Mouse (Mus musculus) frontal cortex, postnatal 36 days (tissue): Measurements from ENCODE around the gene Zfand6.

Experiments
- DNase-seq, 2 experiments: peaks; one replicate each; pipeline ENCODE4 v3.0.0; 2022; ENCODE audit warnings: low spot score in 2 of 2

Gene Zfand6

DNA sequence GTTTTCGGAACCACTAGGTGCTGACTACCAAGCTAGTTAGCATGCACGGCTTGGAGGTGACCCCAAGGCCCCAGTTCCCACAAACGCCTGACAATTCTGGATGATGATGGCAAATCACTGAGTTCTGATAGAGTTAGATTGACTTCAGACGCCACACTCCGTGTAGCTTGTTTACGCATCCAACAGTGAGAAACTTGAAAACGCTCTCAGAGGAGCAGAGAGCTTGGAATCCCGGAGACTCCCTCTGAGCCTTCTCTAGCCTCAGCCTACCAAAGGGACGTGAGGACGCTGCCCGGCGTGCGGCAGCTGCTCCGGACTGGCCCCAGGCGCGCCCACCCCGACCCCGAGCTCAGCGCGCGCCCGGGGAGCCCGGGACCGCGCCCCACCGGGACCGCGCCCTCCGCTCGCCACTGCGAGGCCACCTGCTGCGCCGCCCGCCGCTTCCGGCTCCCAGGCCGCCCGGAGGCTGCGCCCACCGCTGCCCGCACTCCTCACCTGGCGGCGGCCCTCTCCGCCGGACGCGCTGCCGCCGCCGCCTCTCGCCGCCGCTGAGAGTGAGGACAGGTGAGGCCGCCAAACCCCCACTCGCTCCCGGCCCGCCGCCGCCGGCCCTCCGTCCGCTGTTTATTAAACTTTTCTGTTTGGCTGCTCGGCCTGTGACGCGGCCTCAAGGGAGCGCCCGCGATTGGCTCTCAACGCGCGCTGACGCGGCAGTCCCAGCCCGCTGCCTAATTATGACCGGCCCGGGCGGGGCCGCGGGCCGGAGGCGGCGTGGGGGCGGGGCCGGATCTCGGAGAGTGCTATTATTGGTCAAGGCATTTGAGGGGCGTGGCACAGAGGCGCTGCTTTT, at the start of gene Zfand6:
TSS of gene Zfand6 (minus strand) at position 709 of the 850 bp plus-strand sequence.
- peak; percentile 98 to 99 for DNase-seq

DNA sequence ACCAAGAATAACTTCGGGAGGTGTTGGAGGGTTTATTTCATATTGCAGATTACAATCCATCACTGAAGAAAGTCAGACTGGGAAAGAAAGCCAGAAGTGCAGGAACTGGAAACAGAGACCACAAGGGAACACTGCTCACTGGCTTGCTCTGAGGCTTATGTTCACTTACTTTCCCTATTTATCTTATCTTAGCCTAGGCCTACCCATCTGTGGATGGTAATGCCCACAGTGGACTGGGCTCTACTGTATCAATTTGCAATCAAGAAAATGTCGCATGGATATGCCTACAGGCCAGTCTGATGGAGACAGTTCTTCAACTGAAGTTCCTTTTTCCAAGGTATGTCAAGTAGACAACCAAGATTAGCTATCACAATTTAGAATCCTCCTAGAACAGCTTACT, 47.0 kb upstream of the Zfand6 start:
- DNase-seq: no peak

DNA sequence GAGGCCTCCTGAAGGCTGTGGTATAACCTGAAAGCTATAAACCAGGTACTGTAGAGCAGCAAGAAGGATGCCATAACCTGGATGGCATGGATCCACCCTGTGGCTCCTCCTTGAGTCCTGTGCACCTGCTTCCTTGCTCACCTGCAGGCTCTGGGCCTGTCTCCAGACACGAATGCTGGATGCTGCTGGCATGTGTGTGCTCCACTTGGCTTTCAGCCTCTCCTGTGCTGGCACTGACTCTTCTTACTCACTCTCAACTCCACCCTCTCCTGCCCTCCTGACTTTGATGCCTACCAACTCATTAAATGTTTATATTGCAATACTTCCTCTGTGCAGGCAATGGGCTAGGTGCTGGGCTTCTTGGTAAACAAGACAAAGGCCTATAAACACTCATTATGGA, 43.3 kb upstream of the Zfand6 start:
- no peak for DNase-seq

DNA sequence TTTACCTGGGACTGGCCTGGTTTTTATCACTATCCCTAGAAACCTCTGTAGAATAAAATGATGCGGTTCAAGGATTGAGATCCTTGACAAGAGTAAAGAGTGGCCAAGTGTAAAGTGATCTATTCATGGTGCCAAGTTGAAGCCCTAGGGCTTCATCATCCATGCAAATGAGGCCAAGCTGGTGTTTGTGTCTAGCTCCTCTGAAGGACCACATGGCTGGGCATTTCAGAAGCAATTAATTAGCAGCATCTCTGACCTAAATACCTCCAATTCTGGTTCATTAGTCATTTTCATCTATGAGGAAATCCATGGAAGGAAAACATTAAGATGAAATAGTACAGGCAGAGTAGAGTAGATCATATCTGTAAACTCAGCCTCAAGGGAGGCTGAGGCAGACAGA, 42.3 kb upstream of the Zfand6 start:
- no peak for DNase-seq

DNA sequence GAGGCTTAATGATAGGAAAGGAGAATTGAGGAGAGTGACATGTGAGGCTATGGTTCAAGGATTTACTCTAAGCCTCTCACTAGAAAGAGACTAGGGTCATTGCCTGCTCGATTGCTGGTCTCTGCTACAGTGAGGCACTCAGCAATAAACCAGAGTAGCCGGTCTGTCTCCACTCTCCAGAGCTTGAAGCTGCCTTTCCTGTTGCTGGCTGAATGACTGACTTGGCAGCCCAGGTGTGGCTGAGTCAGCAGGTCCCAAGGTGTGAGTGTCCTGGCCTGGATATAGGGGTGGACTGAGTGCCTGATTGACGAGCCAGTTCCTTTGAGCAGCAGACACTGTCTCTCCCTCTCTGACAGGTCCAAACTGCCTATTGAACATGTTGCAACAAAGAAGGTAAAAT, 41.3 kb upstream of the Zfand6 start:
- DNase-seq: no peak

DNA sequence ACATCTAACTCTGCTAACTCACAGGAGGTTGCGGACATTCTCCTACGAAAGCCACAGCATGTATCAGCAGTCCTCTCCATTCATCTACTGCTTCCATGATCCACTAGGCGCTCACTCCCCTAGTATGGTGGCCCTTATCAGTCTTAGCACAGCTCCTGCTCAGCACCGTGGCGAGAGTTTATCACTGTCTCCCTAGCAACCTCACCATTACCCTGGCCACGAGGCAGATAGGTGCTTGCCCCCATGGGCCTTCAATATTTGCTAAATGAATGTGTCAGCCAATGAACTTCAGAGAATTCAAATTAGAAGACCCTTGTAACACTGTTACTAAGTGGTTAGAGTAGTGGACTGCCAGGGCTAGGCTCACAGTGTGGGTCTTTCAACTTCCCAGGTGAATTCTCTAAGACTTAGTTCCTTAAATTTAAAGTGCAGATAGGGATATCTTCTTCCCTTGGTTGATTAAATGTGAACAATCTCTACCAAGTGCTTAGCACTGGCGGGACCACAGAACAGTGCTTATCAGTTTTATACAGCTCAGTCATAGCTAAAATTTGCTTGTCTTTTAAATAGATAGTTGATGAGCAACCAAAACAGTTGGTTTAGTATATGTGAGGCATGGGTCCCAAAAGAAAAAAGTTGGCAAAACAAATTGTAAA, 33.2 kb upstream of the Zfand6 start:
- no peak for DNase-seq

DNA sequence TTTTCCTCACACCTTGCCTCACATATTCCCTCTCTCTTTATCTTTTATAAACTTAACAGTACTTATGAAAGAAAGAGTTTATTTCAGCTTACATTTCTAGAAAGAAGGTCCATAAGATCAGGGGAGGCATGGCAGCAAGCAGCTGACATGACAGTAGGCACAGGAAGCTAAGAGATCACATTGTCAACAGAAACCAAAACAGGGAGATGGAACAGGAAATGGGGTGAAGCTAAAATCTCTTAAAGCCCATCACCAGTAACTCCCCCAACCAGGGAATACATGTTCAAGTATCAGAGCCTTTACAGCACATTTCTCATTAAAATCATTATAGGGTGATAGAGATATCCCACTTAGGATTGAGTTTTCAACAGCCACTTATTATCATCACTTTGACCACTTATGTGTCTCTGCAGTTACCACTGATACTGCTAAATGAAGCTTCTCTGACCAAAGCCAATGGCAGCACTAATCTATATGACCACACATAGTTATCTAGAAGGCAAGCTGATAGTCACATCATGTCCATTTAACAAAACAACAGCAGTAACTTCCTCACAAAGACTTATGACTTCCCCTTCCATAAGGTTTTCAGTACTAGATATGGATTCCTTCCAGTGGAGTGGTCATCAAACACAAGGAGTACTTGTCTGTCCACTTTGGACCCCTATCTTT, 20.7 kb upstream of the Zfand6 start:
- no peak for DNase-seq

DNA sequence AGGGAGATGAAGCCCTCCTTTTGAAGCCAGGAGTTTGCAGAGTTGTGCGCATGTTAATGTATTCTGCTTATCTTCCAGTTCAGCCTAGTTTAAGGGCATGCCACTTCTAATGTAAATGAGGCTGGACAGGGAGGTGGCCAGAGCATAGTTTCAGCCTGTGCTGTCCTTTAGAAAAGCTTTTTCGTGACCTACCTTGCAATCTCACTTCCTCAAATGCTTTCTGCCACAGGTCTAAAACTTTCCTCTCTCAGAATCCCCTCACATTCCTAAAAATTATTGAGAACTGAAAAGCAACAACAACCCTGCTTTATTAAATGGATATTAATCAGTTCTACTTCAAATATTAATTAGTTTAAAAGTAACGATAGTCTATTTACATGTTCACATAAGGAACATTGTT, 17.1 kb upstream of the Zfand6 start:
- no peak for DNase-seq

DNA sequence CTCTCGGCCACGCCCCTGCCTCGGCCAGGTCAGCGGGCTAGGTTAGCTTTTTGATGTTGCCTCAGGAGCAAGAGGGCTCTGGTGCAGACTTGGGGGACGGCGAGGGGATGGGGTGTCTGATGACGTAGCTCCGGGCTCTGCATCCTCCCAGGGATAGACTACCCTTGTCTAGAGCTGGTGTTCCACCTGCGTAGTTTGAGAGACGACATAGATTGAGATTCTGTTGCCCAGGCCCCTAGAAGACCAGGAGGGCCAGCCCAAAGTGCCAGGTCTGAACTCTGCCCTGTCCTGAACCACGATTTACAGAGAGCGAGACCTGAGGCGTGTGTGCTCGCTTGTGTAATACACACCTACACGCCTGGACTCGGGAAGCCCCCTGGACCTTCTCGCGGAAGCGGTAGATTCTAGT, 346 bp upstream of the Zfand6 start:
- no peak for DNase-seq

DNA sequence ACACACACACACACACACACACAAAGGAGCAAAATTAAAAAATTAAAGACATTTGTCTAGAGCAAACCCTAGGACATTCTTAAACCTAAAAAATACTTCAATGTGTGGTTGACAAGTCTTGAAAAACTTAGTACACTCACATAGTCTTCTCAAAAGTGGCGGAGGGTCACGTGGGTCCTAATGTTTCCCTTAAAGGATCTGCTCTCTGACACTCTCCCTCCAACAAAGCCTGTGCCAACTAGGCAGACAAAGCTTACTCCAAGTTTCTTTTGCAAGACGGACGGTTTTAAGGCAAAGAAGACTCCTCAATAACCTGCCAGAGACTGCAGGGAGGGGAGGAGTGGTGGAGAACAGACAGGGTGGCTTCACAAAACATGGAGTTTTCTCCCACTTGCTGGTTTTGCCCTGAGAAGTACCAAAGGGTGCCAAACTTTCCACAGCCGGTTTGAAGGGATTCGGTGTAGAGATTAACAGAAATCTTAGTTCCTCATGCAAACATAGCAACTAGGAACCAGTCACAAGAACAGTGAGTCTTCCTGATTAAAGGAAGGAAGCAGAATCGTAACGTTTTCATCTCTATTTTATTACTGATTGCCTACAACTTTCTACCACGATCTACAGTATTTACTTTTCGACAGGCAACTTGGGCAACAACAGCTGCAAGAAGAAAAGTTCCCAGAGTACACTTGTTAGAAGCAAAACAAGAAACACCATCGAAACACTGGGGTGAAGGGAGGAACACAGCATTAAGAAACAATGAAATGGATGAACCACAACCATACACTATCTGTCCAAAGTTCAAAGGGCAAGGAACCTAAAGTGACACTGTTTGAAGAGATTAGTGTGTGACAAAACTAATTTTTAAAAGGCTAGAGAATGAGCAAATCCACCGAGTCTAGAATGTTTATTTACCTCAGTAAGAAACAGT, 1.8 kb downstream of the Zfand6 start:
- no peak for DNase-seq

DNA sequence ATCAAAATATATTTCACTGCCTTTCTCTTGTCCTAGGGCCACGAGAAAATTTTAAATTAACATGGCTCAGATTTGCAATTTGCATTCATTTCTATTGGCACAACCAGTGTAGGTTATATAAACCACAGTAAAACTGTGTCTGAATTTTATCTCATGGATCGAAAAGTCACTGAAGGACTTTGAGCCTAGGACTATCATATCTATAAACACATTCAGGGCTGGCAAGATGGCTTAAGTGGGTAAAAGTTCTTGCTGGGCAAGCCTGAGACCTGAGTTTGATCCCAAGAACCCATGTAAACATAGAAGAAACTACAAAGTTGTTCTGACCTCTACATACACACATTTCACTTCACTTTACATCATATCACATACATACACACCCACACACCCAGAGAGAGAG, 3.4 kb downstream of the Zfand6 start:
- DNase-seq: no peak

DNA sequence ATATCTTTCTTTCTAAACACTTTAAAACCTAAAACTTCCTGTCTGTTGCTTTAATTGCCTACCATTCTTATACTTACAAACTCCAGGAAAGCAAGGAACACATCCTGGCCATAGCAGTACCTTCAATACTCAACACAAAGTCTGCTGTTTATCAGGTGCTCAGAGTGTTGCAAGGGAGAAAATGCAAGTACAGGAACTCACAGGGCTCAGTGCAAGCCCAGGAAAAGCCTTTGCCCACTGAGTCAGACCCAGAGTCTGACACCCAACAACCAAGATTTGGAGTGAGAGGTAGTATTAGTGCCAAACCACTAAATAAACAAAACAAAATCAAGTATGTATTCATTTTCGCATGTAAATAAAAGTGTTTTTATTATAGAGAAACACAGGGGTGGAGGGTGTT, 5.1 kb downstream of the Zfand6 start:
- DNase-seq: no peak

DNA sequence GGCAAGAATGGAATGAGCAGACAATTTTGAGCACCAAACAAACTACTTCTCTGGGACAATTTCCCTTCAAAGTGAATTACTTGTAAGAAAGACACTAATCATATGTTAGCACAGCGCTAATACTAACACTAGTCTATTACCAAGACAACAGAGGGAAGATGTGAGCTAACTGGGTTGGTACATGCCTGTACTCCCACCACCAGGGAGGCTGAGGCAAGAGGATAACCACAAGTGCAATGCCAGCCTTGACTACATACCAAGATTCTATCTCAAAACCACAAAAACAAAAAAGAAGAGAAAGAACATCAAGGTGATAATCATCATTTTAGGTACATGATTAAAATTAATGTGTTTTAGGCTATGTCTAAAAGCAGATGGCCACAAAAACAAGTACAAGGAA, 8.2 kb downstream of the Zfand6 start:
- no peak for DNase-seq

DNA sequence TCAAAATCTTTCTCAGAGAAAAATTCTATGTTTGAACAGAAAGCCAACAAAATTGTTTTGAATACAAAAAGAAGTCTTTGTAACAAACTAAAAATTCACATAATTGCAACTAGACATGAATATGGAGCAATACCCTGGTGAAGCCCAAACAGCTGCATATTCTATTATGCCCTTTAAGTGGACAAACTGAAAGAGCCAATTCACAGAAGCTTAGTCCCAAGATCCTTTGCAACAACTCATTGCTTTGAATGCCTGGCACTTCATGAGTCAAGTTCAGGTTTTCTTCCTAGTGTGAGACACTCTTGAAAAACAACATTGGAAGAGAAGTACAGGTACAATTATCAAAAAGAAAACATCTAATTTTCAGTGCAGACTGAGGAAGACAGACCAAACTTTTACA, 8.8 kb downstream of the Zfand6 start:
- no peak for DNase-seq

DNA sequence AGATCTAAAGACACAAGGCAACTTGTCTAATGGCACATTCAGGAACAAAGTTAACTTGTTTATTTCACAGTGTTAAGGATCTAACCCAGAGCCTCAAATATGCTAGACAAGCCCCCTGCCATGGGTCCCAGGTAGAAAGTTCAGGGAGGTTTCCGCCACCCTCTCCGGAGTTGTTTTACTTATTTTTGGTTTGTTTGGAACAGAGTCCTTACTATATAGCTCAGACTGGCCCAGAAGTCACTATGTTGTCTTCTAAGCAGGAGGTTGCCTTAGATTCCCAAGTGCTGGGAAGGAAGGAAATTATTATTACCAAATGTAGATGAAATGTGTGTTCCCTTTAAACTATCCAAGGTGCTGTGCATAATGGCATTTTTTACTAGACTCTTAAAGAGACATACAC, 9.7 kb downstream of the Zfand6 start:
- no peak for DNase-seq

DNA sequence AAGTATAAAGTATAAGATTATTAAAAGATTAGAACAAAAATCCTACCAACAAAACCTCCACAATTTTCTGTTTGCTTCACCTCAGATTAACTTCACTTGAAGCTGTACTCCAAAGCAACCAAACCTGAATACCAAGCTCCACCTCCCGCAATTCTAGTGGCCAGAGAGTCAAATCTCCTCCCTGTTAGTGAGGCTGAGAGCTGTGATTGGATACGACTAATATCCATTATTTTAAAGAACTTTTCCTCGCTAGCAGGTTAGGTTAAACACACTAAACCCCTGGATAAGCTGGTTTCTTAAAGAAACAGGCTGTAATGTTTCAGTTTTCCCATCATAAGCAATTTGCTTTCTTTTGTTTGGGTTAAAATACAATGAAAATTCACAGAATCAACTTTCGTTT, 10.5 kb downstream of the Zfand6 start:
- DNase-seq: peak; percentile 50 to 84

DNA sequence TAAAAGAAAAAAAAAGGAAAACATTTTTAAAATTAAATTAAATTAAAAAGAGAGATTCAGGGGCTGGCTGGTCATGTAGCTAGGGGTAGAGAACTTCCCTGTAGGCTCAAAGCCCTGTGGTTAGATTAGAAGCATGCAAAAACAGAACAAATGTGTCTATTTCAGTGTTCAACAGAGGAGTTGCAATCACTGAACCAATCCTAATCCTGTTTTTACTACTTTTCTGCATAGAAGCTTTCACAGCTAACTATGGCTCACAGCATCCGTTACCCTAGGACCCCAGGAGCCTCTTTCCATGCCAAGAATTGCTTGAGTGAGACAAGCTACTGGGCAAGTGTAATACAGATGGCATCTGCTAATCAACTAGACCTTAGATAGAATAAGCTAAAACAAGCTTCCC, 16.7 kb downstream of the Zfand6 start:
- DNase-seq: no peak

DNA sequence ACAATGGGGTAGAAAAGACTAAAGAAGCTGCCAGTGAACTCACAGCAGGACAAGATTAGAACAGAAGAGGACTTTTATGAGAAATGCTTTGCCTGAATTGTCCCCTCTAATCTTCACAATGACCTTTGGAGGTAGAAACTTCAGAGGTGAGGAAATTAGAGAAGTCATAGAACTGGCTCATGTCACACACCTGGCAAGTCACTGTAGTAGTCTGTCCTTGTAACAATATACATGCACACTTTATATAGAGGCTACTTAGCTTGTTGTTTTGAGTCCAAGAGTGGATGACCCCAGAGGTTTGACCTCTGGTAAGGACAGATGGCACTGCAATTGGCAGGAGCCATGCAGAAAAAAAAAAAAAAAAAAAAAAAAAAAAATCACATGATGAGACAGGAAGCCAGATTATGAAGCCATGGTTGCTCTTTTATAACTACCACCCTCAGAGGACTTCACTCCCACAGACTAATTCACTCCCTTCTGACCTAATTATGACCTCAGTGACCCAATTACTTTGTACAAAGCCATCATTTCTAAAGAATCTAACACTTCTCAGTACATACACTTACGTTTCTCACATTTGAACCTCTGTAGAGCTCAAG, 20.1 kb downstream of the Zfand6 start:
- no peak for DNase-seq

DNA sequence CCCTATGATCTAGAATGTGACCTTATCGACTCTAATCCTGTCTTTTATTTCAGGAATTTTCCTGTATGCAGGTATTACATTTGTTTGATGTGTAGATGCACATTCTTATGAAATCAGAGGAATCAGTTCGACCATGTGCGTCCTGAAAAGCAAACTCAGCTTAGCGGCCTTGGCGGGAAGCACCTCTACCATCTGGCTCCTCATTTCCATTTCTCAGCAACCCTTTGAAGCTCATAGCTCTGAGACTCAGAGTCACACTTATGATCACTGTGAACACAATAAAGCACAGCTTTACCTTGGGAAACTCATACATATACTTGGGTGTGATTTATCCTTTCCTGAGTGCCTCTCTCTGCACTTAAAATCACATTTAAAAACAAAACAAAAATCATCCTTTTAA, 21.8 kb downstream of the Zfand6 start:
- DNase-seq: no peak

DNA sequence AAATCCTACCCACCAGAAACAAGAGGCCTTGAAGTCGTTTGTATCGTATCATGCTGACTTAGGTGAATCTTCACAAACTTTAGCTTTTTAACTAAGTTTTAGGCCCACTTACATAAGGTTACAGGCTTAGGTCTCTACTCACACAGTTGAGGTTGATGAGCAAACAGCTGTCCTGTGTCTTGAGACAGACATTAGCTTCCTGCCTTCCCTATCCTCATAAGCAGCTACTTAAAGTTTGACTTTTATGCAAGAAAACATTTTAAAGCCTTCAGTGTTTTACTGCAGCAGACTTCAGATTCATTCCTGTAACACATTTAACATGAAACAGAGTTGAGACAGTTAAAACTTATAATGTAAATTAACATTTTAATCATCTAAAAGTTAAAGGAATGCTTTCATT, 37.0 kb downstream of the Zfand6 start:
- DNase-seq: no peak

DNA sequence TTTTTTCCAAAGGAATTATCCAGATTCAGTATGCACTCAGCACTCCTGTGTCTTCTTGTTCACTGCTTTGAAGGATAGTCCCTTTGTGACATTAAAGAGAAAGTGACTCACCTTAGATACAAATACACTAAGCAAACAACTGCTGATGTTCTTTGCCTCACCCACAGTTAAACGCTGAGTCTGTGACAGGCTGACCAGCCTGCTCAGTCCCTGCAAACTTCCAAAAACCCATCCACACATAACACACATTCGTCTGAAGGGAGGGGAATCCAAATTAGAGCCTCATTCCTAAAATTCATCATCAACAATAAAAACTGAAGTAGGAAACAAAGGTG, 37.8 kb downstream of the Zfand6 start:
- no peak for DNase-seq
